ENCODE assay signal across 8 mouse cellular contexts in the genomic region with DNA sequence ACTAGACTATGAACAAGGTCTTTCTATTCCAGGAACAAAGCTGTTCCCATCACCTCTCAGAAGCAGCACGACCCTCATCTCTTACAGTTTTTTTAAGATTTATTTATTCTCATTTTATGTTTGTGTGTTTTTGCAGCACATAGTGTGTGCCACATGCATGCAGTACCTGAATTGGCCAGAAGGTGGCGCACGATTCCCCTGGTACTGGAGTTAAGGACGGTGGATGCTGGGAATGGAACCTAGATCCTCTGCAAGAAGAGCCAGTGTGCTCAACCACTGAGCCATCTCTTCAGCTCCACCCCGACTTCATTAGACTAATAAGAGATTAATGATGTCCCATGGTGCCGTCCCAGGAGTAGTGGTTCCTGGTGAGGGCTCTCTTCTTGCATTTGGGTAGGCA. TPM values are rescaled to one million over a fixed set of nuclear protein-coding genes. Genes with fewer than 3 reads are reported as not detected.
DNase-seq lines count a peak whose midpoint lies in the region; ATAC-seq and TF ChIP-seq lines count a peak whose summit lies in the region.
"Had no signal": no experiment of that assay in that cellular context is flagged by ENCODE, and none has a peak within 500 bp of the region (broad histone marks: within the 10 kb centered on the region; RNA-seq: fewer than 3 reads in every experiment).

No protein-coding gene starts in this region.

- WGBS in kidney, adult 2 months, result 48% methylated on average over 6 of the region's 6 CpGs
- 42% methylated on average over 6 of the region's 6 CpGs for WGBS in kidney, embryonic 14.5 days

- no peaks in the 10 kb centered on the region for H3K9me3 ChIP-seq in kidney, embryonic 14.5 days (ENCODE audit: control insufficient read depth, low read length)
- H3K9me3 ChIP-seq: heart, embryonic 15.5 days had no signal

- no peak overlapping the region for H3K4me2 ChIP-seq in kidney, embryonic 14.5 days (replicated peaks; ENCODE audit: low read depth, low read length)
- H3K4me2 ChIP-seq: heart, embryonic 15.5 days had no signal

- no peak overlapping the region for H3K27ac ChIP-seq in kidney, adult 2 months (ENCODE audit: insufficient read depth, low read depth, low read length)
- no peak overlapping the region for H3K27ac ChIP-seq in kidney, embryonic 14.5 days (ENCODE audit: low read depth, low read length)
- H3K27ac ChIP-seq: heart, embryonic 15.5 days had no signal

- no peak for TF ChIP-seq POLR2A in kidney, adult 2 months (IDR thresholded peaks at IDR 0.05; ENCODE audit: low read depth, low read length)

- no peak for ATAC-seq in kidney, embryonic 14.5 days (ENCODE audit: low FRiP score, low TSS enrichment)
- 0 out of 2 replicates have a peak, but pooled peaks have one; percentile 39 for ATAC-seq in erythroid progenitor cell, adult 5-6 weeks (replicated peaks; ENCODE audit: low FRiP score, poor library complexity, severe bottlenecking)

- TF ChIP-seq CTCF in kidney, adult 2 months (conservative IDR thresholded peaks at IDR 0.05; ENCODE audit: insufficient read depth, insufficient read length, low read depth, low read length), result peak; percentile 82

- H3K36me3 ChIP-seq in kidney, adult 2 months (ENCODE audit: control insufficient read depth, insufficient read depth, low read length), result no peaks in the 10 kb centered on the region
- H3K36me3 ChIP-seq in kidney, embryonic 14.5 days (ENCODE audit: control insufficient read depth, insufficient read depth, low read length), result no peaks in the 10 kb centered on the region
- H3K36me3 ChIP-seq: heart, embryonic 15.5 days had no signal

- H3K4me3 ChIP-seq in kidney, adult 2 months (ENCODE audit: insufficient read depth, low read depth, low read length), result no peak overlapping the region
- H3K4me3 ChIP-seq in kidney, embryonic 14.5 days (ENCODE audit: low read length), result no peak overlapping the region
- H3K4me3 ChIP-seq: heart, embryonic 15.5 days had no signal

- no peaks in the 10 kb centered on the region for H3K27me3 ChIP-seq in kidney, adult 2 months (replicated peaks; ENCODE audit: control insufficient read depth, insufficient read depth, low read length)
- H3K27me3 ChIP-seq in kidney, embryonic 14.5 days (ENCODE audit: control insufficient read depth, insufficient read depth, low read length), result no peaks in the 10 kb centered on the region

- peak; percentile 27 for DNase-seq in kidney, adult 2 months
- DNase-seq in ES-CJ7 (ENCODE audit: low read depth, low spot score), result peak; percentile 76
- DNase-seq in adrenal gland, postnatal 10 days, result peak; percentile 61
- peak; percentile 69 for DNase-seq in naive thymus-derived CD4-positive, alpha-beta T cell, adult 2 months (ENCODE audit: low read depth)
- no peak for DNase-seq in layer of hippocampus, postnatal 10 days (ENCODE audit: low spot score in 2 of 2)

- H3K4me1 ChIP-seq in kidney, adult 2 months (ENCODE audit: control insufficient read depth, insufficient read depth, low read length), result no peaks in the 10 kb centered on the region
- H3K4me1 ChIP-seq in kidney, embryonic 14.5 days (ENCODE audit: control insufficient read depth, insufficient read depth, low read length), result no peaks in the 10 kb centered on the region

- no peak overlapping the region for H3K9ac ChIP-seq in kidney, embryonic 14.5 days (ENCODE audit: low read depth, low read length)
- H3K9ac ChIP-seq: heart, embryonic 15.5 days had no signal

RNA-seq across cellular contexts. Expression of a gene that starts 29.2 kb away (rescaled TPM):
- polyA plus RNA-seq in kidney, adult 2 months (2012; rRNA removed), result 15.3 and 20.0 TPM in 2 replicates
- polyA plus RNA-seq in kidney, embryonic 14.5 days (2014; fragmentation: Nextera tagmentation; extraction: Ambion mirVana), result 4.6 and 6.0 TPM in 2 replicates
- 10 to 100 TPM; 27.5 to 29.6 TPM for total RNA-seq in adrenal gland, postnatal 10 days (2021)
- total RNA-seq in erythroid progenitor cell, adult 5-6 weeks (2015; ENCODE audit: low replicate concordance), result 4.6 and 5.0 TPM in 2 replicates
- 2.4 and 8.1 TPM in 2 replicates for total RNA-seq in erythroid progenitor cell, adult 5-6 weeks (2017; ENCODE audit: low replicate concordance)
- total RNA-seq in layer of hippocampus, postnatal 10 days (2021), result 1 to 10 TPM; 6.5 to 8.2 TPM

Comparison
In these comparisons a context has a peak if more than half of its experiments do, and no peak if none do; other contexts are left out.
1. DNase-seq: peak in kidney, adult 2 months (single experiment), ES-CJ7 (single experiment), adrenal gland, postnatal 10 days (single experiment) and naive thymus-derived CD4-positive, alpha-beta T cell, adult 2 months (single experiment); none in layer of hippocampus, postnatal 10 days (0 of 2).